Mouse (Mus musculus) MEL (cell line): ENCODE measurements around the gene Maml3. TPM values are rescaled to one million over a fixed set of nuclear protein-coding genes. Genes with fewer than 3 reads are reported as not detected.

Experiments
- DNase-seq: peaks from one replicate; pipeline ENCODE4 v3.0.0; 2011; ENCODE audit warnings: low read depth, low spot score
- H3K27ac ChIP-seq: 2 replicates; pipeline ENCODE4 v1.5.1; 2012; ENCODE audit warnings: low read depth, mild to moderate bottlenecking, control low read depth, low read length, moderate library complexity; ENCODE audit not compliant: control insufficient read depth
- H3K27me3 ChIP-seq, 2 experiments: fragments of 150-350 bp in 1 of 2; sonication (generic) in 1 of 2; 2 replicates each; pipeline ENCODE4 v1.6.1; 2012; ENCODE audit warnings: low read length in 2 of 2, mild to moderate bottlenecking in 2 of 2, improper control_type of control experiment in 1 of 2, moderate library complexity in 1 of 2; ENCODE audit not compliant: insufficient read depth in 2 of 2, control insufficient read depth in 1 of 2
- H3K36me3 ChIP-seq, 2 experiments: 2 replicates each; pipeline ENCODE4 v1.6.1; 2012 to 2014; ENCODE audit warnings: low read length in 2 of 2, improper control_type of control experiment in 1 of 2, inconsistent platforms in 1 of 2, mild to moderate bottlenecking in 1 of 2; ENCODE audit not compliant: insufficient read depth in 2 of 2, control insufficient read depth in 1 of 2
- H3K4me1 ChIP-seq, 2 experiments: fragments of 150-350 bp in 1 of 2; sonication (generic) in 1 of 2; 2 replicates each; pipeline ENCODE4 v1.6.1; 2012; ENCODE audit warnings: low read length in 2 of 2, improper control_type of control experiment in 1 of 2, mild to moderate bottlenecking in 1 of 2; ENCODE audit not compliant: insufficient read depth in 2 of 2, control insufficient read depth in 1 of 2
- H3K4me3 ChIP-seq, 2 experiments: fragments of 150-350 bp in 1 of 2; sonication (generic) in 1 of 2; 2 replicates each; pipeline ENCODE4 v1.5.1; 2012; ENCODE audit warnings: low read depth in 2 of 2, low read length in 2 of 2, mild to moderate bottlenecking in 2 of 2, moderate library complexity in 2 of 2, control low read depth in 1 of 2, improper control_type of control experiment in 1 of 2; ENCODE audit not compliant: control insufficient read depth in 1 of 2, insufficient read depth in 1 of 2
- H3K79me2 ChIP-seq: 2 replicates; pipeline ENCODE4 v1.6.1; 2012; ENCODE audit warnings: mild to moderate bottlenecking, low read length, moderate library complexity; ENCODE audit not compliant: control insufficient read depth, poor library complexity, insufficient read depth
- H3K9ac ChIP-seq: 2 replicates; pipeline ENCODE4 v1.6.1; 2012; ENCODE audit warnings: low read depth, mild to moderate bottlenecking, control low read depth, low read length, moderate library complexity; ENCODE audit not compliant: control insufficient read depth, poor library complexity, severe bottlenecking
- H3K9me3 ChIP-seq: fragments of 150-350 bp; sonication (generic); replicated peaks from 2 replicates; pipeline ENCODE4 v1.6.1; 2012; ENCODE audit warnings: mild to moderate bottlenecking, low read length, improper control_type of control experiment, moderate library complexity; ENCODE audit not compliant: insufficient read depth
- CTCF ChIP-seq, 3 experiments: IDR thresholded peaks in 2 of 3; conservative IDR thresholded peaks in 1 of 3; 2 replicates each; pipeline ENCODE4 v1.5.1; 2011 to 2012; ENCODE audit warnings: low read length in 3 of 3, low read depth in 2 of 3, mild to moderate bottlenecking in 2 of 3, improper control_type of control experiment in 1 of 3, inconsistent platforms in 1 of 3, mixed read lengths in 1 of 3, moderate library complexity in 1 of 3; ENCODE audit not compliant: control insufficient read depth in 1 of 3, insufficient read depth in 1 of 3, poor library complexity in 1 of 3, severe bottlenecking in 1 of 3
- ELF1 ChIP-seq: IDR thresholded peaks from 2 replicates; pipeline ENCODE4 v1.6.1; 2014; ENCODE audit warnings: low read depth, mild to moderate bottlenecking, inconsistent platforms, low read length, improper control_type of control experiment, moderate library complexity
- EP300 ChIP-seq, 2 experiments: IDR thresholded peaks; 2 replicates each; pipeline ENCODE4 v1.6.1; 2011; ENCODE audit warnings: improper control_type of control experiment in 2 of 2, low read length in 2 of 2, low read depth in 1 of 2, mild to moderate bottlenecking in 1 of 2
- GABPA ChIP-seq: IDR thresholded peaks from 2 replicates; pipeline ENCODE4 v1.6.1; 2012; ENCODE audit warnings: low read depth, mild to moderate bottlenecking, inconsistent platforms, low read length, improper control_type of control experiment, moderate library complexity
- GATA1 ChIP-seq: IDR thresholded peaks from 2 replicates; pipeline ENCODE4 v1.6.1; 2011; ENCODE audit warnings: low read depth, low read length, improper control_type of control experiment
- HCFC1 ChIP-seq: IDR thresholded peaks from 2 replicates; pipeline ENCODE4 v1.6.1; 2012; ENCODE audit warnings: low read depth, mild to moderate bottlenecking, inconsistent platforms, low read length, improper control_type of control experiment, moderate library complexity
- JUND ChIP-seq: IDR thresholded peaks from 2 replicates; pipeline ENCODE4 v1.6.1; 2011; ENCODE audit warnings: low read depth, mild to moderate bottlenecking, improper control_type of control experiment, low read length
- KAT2A ChIP-seq: conservative IDR thresholded peaks from 2 replicates; pipeline ENCODE4 v1.6.1; 2012; ENCODE audit warnings: low read depth, low read length, improper control_type of control experiment, inconsistent platforms
- MAFK ChIP-seq: IDR thresholded peaks from 2 replicates; pipeline ENCODE4 v1.6.1; 2011; ENCODE audit warnings: low read depth, mild to moderate bottlenecking, low read length, improper control_type of control experiment, borderline replicate concordance
- MAX ChIP-seq: IDR thresholded peaks from 2 replicates; pipeline ENCODE4 v1.6.1; 2011; ENCODE audit warnings: low read length, improper control_type of control experiment
- MEF2A ChIP-seq: IDR thresholded peaks from 2 replicates; pipeline ENCODE4 v1.6.1; 2014; ENCODE audit warnings: low read depth, mild to moderate bottlenecking, inconsistent platforms, low read length, improper control_type of control experiment; ENCODE audit not compliant: poor library complexity, insufficient replicate concordance, severe bottlenecking; ENCODE audit errors: extremely low read depth
- MXI1 ChIP-seq: IDR thresholded peaks from 2 replicates; pipeline ENCODE4 v1.6.1; 2011; ENCODE audit warnings: mild to moderate bottlenecking, low read depth, low read length, improper control_type of control experiment
- NELFE ChIP-seq: IDR thresholded peaks from 2 replicates; pipeline ENCODE4 v1.6.1; 2011; ENCODE audit warnings: low read depth, low read length, improper control_type of control experiment
- NRF1 ChIP-seq: IDR thresholded peaks from 2 replicates; pipeline ENCODE4 v1.6.1; 2014; ENCODE audit warnings: low read depth, mild to moderate bottlenecking, inconsistent platforms, low read length, improper control_type of control experiment, moderate library complexity; ENCODE audit not compliant: poor library complexity, insufficient read depth, severe bottlenecking
- POLR2A ChIP-seq, 2 experiments: IDR thresholded peaks; 2 replicates each; pipeline ENCODE4 v1.6.1; 2011 to 2012; ENCODE audit warnings: low read length in 2 of 2, mild to moderate bottlenecking in 2 of 2, control low read depth in 1 of 2, improper control_type of control experiment in 1 of 2, low read depth in 1 of 2, moderate library complexity in 1 of 2; ENCODE audit not compliant: control insufficient read depth in 1 of 2, insufficient read depth in 1 of 2, poor library complexity in 1 of 2
- POLR2AphosphoS5 ChIP-seq: IDR thresholded peaks from 2 replicates; pipeline ENCODE4 v1.6.1; 2012; ENCODE audit warnings: low read depth, borderline replicate concordance, mild to moderate bottlenecking, inconsistent platforms, low read length, moderate library complexity, mixed read lengths
- RAD21 ChIP-seq: IDR thresholded peaks from 2 replicates; pipeline ENCODE4 v1.6.1; 2011; ENCODE audit warnings: mild to moderate bottlenecking, low read depth, low read length, improper control_type of control experiment
- RCOR1 ChIP-seq: IDR thresholded peaks from 2 replicates; pipeline ENCODE4 v1.6.1; 2012; ENCODE audit warnings: low read depth, mild to moderate bottlenecking, inconsistent platforms, low read length, improper control_type of control experiment
- SIN3A ChIP-seq: IDR thresholded peaks from 2 replicates; pipeline ENCODE4 v1.6.1; 2012; ENCODE audit warnings: low read length, improper control_type of control experiment, inconsistent platforms
- SMC3 ChIP-seq: IDR thresholded peaks from 2 replicates; pipeline ENCODE4 v1.6.1; 2011; ENCODE audit warnings: low read depth, low read length, improper control_type of control experiment
- TAL1 ChIP-seq: IDR thresholded peaks from 2 replicates; pipeline ENCODE4 v1.6.1; 2012; ENCODE audit warnings: mild to moderate bottlenecking, inconsistent platforms, low read length, moderate library complexity, mixed read lengths
- USF2 ChIP-seq, 2 experiments: IDR thresholded peaks; 2 replicates each; pipeline ENCODE4 v1.6.1; 2011 to 2012; ENCODE audit warnings: improper control_type of control experiment in 2 of 2, low read length in 2 of 2, borderline replicate concordance in 1 of 2, inconsistent platforms in 1 of 2, low read depth in 1 of 2, mild to moderate bottlenecking in 1 of 2; ENCODE audit not compliant: insufficient read depth in 1 of 2
- ZC3H11A ChIP-seq: IDR thresholded peaks from 2 replicates; pipeline ENCODE4 v1.6.1; 2012; ENCODE audit warnings: low read depth, mild to moderate bottlenecking, inconsistent platforms, low read length, improper control_type of control experiment
- ZKSCAN1 ChIP-seq: IDR thresholded peaks from 2 replicates; pipeline ENCODE4 v1.6.1; 2012; ENCODE audit warnings: low read depth, mild to moderate bottlenecking, inconsistent platforms, low read length, improper control_type of control experiment, moderate library complexity
- ZMIZ1 ChIP-seq: IDR thresholded peaks from 2 replicates; pipeline ENCODE4 v1.6.1; 2012; ENCODE audit warnings: low read depth, mild to moderate bottlenecking, inconsistent platforms, low read length, improper control_type of control experiment, moderate library complexity
- ZNF384 ChIP-seq: IDR thresholded peaks from 2 replicates; pipeline ENCODE4 v1.6.1; 2012; ENCODE audit warnings: low read depth, mild to moderate bottlenecking, inconsistent platforms, low read length, improper control_type of control experiment
- polyA plus RNA-seq, 2 experiments: library from polyadenylated mRNA; stranded (reverse) in 1 of 2; unstranded in 1 of 2; fragments of >175 nt in 1 of 2; fragments of >200 nt in 1 of 2; gene quantifications; 2 replicates each; pipeline versions ENCODE4 v1.2.1 to v1.2.4; 2012; ENCODE audit warnings: low replicate concordance in 2 of 2, low read depth in 1 of 2; ENCODE audit not compliant: insufficient read length in 2 of 2, insufficient read depth in 1 of 2, missing spikeins in 1 of 2
- total RNA-seq: library from RNA; depleted of rRNA; stranded (reverse); fragments of 300-350 nt; gene quantifications from 2 replicates; pipeline ENCODE4 v1.2.3, GENCODE M21; 2012

The Maml3 gene
- total and polyA plus RNA-seq, 3 experiments: 2.0 to 4.1 TPM; not detected in 1

GRCm38 (mm10) chr3:52104636-52105151, at the start of gene Maml3 (continued):
- TF ChIP-seq TAL1 (no peak), ELF1 (peak; percentile 57; the same call in 1 of the 2 replicates), GABPA (no peak)
- TF ChIP-seq, all 39 proteins: peak for 14

GRCm38 (mm10) chr3:52151155-52151554, 46.3 kb upstream of the Maml3 start:
- Histone ChIP-seq H3K4me3 (no peak overlapping the region), H3K79me2 (no peaks in the 10 kb centered on the region), H3K4me1 (no peaks in the 10 kb centered on the region), H3K9me3 (no peaks in the 10 kb centered on the region), H3K27ac (no peak overlapping the region), H3K27me3 (no peaks in the 10 kb centered on the region; a peak in 1 of 4 replicates), H3K36me3 (no peaks in the 10 kb centered on the region), H3K9ac (no peak overlapping the region)
- TF ChIP-seq SMC3 (no peak), CTCF (IDR thresholded peaks at IDR 0.05 in 2 of 3, conservative IDR thresholded peaks at IDR 0.05 in 1 of 3; ENCODE audit: control insufficient read depth in 1 of 3, insufficient read depth in 1 of 3, low read depth in 2 of 3, low read length in 3 of 3, poor library complexity in 1 of 3, severe bottlenecking in 1 of 3) (no peak), EP300 (IDR thresholded peaks at IDR 0.05; ENCODE audit: low read depth in 1 of 2, low read length in 2 of 2) (no peak), NELFE (no peak), RAD21 (no peak), ZKSCAN1 (no peak), MXI1 (no peak), ZMIZ1 (no peak), ZNF384 (no peak), KAT2A (no peak), POLR2A (IDR thresholded peaks at IDR 0.05; ENCODE audit: control insufficient read depth in 1 of 2, insufficient read depth in 1 of 2, low read depth in 1 of 2, low read length in 2 of 2, poor library complexity in 1 of 2) (no peak), ZC3H11A (no peak), GABPA (no peak), TAL1 (no peak), POLR2AphosphoS5 (no peak), RCOR1 (no peak), ELF1 (no peak), MAFK (no peak), NRF1 (no peak), MAX (no peak)
- DNase-seq: no peak

GRCm38 (mm10) chr3:52148301-52148700, 43.4 kb upstream of the Maml3 start:
- Histone ChIP-seq H3K36me3 (no peaks in the 10 kb centered on the region), H3K4me3 (no peak overlapping the region), H3K9me3 (no peaks in the 10 kb centered on the region), H3K27me3 (no peaks in the 10 kb centered on the region; a peak in 1 of 4 replicates), H3K27ac (no peak overlapping the region), H3K4me1 (no peaks in the 10 kb centered on the region)
- DNase-seq: no peak
- TF ChIP-seq USF2 (IDR thresholded peaks at IDR 0.05; ENCODE audit: borderline replicate concordance in 1 of 2, insufficient read depth in 1 of 2, low read depth in 1 of 2, low read length in 2 of 2): no peak
- TF ChIP-seq SIN3A: no peak
- TF ChIP-seq EP300 (IDR thresholded peaks at IDR 0.05; ENCODE audit: low read depth in 1 of 2, low read length in 2 of 2): no peak
- no peak for TF ChIP-seq MEF2A
- no peak for TF ChIP-seq POLR2A (IDR thresholded peaks at IDR 0.05; ENCODE audit: control insufficient read depth in 1 of 2, insufficient read depth in 1 of 2, low read depth in 1 of 2, low read length in 2 of 2, poor library complexity in 1 of 2)
- TF ChIP-seq ZKSCAN1: no peak
- TF ChIP-seq NELFE: no peak
- no peak for TF ChIP-seq RCOR1
- no peak for TF ChIP-seq JUND
- TF ChIP-seq MAX: no peak
- no peak for TF ChIP-seq GATA1
- no peak for TF ChIP-seq HCFC1
- no peak for TF ChIP-seq TAL1
- TF ChIP-seq, all 39 proteins: peak for 0
- Histone ChIP-seq H3K9ac (no peak overlapping the region), H3K79me2 (no peaks in the 10 kb centered on the region)
